Mouse (Mus musculus) cerebellum, postnatal 10 days (tissue): ENCODE results near the gene Calm2.

Experiments used
- DNase-seq, 2 experiments: peaks; one replicate each; pipeline ENCODE4 v3.0.0; 2021; ENCODE audit warnings: mixed read lengths in 2 of 2

Gene Calm2

DNA sequence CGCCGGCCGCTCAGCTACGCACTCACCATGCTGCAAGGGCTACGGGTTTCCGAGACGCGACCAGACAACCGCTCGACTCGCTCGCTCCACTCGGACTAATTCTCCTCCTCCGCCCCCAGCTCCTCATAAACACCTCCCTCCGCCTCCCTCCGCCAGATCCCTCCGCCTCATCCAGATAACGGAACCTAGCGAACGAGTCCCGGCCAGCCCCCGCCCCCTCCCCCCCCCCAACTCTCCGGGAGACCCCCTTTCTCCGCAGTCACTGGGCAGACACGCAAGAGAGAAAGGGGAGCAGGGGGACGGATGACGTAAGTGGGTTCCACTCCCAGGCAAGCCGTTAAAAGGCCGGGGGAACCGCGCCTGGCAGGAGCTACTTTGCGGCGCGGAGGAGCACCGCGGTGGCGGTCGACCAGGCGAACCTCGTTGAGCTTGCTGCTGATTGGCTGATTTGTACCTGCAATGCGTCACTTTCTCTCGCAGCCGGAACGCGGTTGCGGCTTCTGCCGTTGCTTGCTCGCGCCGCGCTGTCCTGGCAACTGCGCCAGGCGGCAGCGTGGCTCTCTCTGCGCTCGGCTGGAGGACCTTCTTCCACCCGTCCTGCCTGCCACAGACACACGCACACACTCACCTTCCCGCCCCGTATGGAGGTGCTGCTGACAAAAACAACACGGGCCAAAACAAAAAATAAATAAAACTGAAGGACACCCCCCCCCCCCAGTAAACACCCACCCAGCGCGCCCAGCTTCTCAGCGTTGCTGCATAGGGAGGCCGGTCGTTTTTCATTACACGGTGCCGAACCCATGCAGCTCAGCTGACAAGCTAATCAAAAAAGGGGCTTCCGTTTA is at the start of gene Calm2:
Gene Calm2 (minus strand): TSS at position 169 of the 845 bp plus-strand sequence.
- DNase-seq, result peak; percentile 99

DNA sequence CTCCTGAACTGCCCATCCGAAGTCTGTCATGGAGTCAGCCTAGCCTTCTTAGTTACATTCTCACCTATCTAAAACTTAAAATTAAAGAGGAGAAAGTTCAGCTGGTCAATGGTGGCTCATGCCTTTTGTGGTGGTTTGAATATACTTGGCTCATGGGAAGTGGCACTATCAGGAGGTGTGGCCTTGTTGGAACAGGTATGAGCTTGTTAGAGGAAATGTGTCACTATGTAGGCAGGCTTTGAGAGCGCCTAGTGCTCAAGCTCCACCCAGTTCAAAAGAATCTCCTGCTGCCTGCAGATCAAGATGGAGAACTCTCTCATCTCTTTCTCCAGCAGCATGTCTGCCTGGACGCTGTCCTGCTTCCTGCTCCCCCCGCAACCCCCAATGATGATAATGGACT is 48.8 kb upstream of the Calm2 start:
- DNase-seq, result no peak

DNA sequence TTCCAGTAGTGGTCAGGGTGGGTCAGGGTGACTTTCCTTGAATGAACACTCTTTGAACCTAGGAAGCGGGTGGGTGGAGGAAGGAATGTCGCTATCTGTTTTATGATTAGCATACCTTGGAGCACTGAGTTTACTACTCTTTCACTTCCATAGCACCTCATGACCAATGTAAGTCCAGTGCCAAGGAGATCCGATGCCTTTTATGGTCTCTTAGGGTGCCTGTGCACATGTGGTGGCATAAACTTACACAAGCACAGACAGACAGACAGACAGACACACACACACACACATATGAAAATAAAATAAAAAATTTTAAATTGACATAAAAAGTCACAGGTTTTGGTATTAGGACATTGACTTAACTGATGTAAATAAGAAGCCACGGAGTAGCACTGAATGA is 47.6 kb upstream of the Calm2 start:
- DNase-seq, result no peak

DNA sequence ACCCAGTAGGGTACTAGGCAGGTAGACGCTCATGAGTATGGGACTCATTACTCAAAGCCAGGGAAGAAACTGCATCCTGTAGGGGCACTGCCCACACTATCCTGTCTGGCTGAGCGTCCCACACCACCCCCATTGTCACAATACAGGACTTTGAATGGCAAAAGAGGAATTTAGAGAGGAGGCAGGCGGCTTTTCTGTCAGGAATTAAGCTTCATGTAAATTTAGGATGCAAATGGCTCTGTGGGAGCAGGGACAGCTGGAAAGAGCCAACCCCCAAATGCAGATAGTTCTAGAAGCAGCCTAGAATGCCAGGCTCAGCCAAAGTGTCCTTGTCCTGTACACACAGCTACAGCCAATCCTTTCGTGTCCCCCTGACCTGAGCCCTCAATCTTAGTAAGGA is 45.6 kb upstream of the Calm2 start:
- no peak for DNase-seq

DNA sequence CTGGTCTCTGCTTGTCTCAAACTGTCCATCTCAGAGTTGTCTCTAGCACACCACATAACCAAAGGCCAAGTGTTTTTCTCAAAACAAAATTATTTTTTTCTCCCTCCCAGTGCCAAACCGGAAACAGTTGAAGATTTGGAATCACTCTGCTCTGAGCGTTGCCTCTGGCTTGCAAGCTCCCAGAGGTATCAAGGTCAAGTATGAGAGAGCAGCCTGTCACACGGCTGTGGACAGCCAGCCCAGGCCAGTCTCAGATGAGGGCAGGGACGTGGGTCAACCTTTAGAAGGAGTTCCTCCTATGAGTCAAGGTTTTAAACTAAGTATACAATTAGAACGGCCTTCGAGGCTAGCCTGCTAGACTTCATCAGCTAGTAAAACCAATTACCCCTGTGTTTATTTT is 43.6 kb upstream of the Calm2 start:
- DNase-seq, result no peak

DNA sequence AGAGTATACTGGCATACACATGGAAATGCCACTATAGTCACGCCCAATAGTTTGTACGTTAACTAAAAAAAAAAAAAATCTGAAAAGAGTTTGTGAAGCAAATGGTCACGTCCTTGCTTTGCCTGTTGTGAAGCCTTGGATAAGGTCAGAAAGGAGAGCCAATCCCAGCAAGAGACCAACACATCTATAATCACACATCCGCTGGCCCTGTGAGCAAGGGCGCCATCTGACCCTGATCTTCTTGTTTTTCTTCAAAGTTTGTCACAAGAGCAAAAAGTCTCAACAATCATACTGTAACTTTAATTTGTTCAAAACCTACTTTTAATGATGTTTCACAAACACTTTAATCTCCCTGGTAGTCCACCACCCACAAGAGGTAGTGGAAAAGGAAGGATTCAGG is 39.0 kb upstream of the Calm2 start:
- DNase-seq, result no peak

DNA sequence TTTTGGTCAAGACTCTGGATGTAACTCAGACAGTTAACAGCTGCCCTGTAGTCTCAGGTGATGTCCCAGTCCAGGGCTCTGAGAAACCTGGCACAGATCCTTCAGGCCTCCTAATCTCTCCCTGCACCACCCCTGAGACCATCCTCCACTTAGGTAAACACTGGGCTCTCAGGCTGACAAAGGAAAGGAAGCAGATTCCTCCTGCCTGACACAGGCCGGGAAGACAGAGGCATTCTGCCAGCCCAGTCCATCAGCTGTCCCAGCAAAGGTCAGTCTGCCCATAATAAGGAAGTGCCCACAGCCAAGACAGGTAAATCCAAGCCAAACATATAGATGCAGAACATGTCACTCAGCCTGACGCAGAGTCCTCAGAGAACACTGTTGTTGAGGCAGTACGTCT is 36.1 kb upstream of the Calm2 start:
- no peak for DNase-seq

DNA sequence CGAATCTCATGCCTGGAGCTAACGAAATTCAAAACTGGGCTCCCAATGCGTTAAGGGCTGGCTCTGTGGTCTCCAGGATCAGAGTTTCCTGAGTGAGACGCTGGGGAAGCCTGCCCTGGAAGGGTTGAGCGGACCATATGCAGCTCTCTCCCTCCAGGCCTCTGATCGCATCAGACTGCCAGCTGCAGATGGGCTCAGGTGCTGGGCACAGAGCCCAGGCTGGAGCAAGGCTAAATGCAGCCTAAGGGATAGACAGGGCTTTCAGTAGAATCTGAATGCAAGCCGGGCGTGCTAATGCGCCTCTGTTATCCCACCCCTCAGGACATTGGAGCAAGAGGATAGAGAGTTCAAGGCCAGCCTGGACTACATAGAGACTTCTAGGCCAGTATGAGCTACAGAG is 31.8 kb upstream of the Calm2 start:
- DNase-seq, result peak; percentile 88 to 94

DNA sequence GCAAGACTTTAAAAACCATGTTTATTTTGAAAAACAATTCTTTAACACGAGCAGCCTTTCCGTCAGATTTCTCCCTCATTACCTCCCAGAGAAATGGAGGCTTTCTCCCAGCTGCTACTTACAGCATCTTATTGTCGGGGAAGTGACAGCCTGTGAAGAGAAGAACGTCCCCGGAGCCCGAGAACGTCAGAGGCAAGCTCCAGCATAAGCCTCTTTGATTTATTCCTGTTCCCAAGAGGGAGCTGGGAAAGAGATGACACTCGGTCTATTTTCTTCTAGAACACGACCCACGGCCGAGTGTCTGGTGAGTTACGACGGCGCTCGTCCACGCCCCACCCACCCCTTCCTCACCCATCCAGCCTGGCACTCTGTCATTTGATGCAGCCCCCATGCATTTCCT is 30.9 kb upstream of the Calm2 start:
- no peak for DNase-seq

DNA sequence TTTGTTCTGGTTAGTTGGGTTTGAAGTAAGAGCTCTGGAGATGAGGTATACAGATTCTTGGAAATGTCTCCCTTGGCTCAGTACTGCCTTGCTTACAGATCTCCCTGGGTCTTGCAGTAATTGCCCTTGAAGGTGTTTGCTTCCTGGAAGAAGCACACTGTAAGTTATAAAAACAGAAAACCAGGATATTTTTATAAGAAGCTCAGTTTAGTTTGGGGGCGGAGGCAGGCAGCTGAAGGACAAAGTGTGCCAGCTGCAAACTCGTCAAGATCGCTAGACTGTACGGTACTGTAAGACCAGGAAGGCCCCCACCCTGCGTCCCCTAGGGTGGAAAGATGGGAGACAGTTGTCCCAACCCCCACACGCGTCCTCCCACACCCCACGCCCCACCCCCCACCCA is 28.6 kb upstream of the Calm2 start:
- no peak for DNase-seq

DNA sequence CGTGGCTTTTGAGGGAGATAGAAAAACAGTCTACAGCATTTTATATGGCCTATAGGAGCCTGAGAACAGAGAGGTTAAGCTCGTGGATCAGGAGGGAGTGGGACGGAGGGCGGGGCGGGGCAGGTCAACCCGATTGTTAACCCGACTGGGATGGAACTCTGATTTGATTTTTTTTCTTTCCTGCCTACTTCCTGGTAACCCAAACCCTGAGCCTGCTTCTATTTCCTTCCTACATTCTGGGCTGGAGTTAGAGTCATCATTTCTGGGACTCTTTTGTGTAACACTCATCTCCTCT is 27.7 kb upstream of the Calm2 start:
- DNase-seq, result no peak

DNA sequence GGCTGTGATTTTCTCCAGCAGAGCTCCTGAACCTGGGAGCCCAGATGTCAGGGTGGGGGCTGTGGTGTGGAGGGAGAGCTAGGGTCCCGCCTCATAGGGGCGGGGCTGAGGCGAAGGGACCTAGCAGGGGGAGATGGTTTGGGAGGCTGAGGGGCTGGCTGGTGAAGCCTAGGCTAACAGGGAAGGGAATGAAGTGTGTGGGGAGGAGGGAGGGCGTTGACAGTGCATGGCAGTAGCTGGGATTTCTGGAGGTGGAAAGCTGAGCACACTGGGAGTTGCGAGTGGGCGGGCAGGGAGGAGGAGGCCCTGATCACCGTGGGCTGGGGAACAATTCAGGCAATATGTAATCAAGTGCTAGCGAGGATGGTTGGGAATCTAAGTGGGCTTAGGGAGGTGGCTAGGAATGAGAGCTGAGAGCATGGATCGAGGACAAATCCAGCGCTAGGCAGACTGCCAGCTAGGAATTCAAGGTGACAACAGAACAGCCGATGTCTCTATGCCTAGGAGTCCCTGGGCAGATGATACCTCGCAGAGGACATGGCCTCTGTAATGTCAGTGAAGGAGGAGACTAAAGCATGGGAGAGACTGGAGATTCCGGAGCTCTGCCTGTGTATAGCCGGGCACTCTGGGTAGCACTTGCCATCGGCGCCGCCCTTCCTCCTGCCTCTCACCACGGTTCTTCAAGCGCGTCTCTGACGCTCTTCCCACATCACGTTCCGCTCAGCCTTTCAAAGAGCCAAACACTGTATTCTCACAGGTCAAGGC is 27.2 kb upstream of the Calm2 start:
- peak; percentile 72 to 83 for DNase-seq

DNA sequence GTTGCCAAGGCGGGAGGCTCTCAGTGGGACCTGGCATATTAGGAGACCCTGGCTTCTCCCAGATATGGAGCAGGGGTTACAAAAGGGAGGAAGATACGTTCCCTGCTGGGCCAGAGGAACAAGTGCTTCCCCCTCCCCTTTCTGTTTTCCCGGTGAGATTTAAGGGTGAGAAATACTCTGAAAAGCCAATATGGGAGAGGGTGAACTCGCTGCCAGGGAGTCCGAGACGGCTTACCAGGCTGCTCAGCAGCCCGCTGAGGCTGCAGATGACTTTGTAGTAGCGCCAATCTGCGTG is 26.7 kb upstream of the Calm2 start:
- DNase-seq, result no peak

DNA sequence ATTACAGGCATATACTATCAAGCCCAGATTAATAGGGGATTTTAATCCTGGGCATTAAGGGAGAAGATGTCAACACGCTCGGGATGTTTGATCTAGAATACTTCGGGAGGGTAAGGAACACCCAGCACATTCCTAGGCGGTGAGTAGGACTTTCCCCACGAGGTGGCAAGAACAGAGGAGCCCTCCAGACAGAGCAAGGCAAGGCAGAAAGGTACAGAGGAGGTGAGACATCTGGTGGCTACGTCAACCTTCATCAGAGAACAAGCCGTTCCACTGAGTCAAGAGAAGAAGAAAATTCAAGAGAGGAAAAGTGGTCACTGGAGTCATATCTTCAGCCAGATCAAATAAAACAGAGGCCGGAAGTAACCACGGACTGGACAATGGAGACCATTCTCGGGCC is 26.1 kb upstream of the Calm2 start:
- DNase-seq, result peak in 1 of 2 experiments; percentile 13

DNA sequence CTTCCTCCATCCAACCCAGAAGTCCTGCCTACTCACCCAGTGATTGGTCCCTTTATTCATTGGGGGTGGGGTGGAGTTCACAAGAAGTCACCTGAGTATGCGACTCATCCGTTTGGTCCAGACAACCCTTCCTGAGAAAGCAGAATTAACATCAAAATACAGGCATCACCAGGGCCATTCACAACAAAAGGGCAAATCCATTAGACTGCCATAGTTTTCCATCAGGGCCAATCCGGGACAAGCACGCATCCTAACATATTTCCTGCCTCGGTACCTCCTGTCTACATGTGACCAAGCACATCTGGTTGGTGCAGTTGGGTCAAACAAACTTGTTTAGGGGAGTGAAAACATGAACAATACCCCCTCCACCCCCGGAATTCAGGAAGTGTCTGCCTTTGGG is 24.9 kb upstream of the Calm2 start:
- no peak for DNase-seq

DNA sequence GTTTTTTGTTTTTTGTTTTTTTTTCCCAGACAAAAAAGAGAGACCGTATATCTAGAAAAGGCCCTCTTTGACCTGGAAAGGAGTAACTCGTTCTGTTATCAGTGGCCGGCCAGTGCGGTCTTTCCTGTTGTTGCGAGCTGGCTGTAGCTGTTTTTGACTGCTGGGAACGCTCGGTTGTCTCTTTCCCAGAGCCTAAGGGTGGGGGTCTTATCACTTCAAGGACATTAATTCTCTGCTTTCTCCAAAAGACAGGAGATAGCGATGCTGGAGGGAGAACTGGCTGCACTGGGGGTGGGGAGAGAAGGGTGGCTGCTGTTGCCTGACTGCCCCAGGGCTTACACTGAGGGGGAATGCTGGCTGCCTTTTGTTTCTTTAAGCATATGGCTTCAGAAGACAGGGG is 24.1 kb upstream of the Calm2 start:
- no peak for DNase-seq

DNA sequence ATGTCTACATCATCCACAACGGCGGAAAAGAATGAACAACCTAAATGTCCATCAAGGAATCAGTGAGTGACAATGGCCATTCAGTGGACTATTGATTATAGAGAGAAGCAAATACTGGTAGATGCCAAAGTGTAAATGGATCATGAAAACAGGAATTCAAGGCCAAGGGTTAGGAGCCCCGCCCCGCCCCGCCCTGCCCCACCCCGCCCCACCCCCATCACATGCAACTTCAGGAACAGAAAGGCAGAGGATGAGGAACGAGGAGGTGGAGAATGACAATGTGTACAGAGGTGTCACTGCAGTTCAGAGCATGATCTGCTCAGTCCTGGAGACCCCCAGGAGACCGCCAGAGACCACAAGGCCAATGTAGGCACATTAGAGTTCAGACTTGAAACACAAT is 23.5 kb upstream of the Calm2 start:
- no peak for DNase-seq

DNA sequence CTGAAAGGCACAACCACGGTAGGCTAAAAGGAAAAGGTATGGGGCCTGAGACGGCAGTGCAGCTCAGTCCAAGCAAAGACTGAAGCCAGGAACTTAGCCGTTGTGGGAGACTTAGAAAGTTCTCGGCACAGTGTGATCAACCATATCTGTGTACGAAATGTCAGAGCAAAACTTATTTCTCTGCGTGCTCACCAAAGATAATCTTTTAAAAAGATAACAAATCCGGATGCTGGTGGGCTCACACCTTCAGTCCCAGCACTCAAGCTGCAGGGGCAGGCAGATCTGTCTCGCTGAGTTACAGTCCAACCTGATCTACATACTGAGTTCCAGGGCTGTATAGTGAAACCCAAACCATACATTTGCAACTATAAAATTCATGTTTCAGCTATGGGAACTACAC is 22.7 kb upstream of the Calm2 start:
- no peak for DNase-seq

DNA sequence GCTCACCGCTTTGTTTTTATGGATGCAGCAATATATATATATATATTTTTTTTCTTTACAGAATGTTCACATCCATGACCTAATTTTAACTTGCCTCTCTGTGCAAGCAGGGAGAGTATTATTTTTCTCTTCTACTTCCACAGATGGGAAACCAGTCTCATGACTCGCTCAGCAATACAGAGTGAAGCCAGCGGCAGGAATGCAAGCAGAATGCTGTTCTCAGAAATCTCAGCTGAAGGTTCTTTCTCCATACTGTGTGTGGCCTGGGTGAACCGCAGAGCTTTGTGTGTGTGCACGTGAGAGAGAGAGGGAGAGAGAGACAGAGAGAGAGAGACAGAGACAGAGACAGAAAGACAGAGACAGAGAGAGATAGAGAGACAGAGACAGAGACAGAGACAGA is 21.9 kb upstream of the Calm2 start:
- DNase-seq, result no peak

DNA sequence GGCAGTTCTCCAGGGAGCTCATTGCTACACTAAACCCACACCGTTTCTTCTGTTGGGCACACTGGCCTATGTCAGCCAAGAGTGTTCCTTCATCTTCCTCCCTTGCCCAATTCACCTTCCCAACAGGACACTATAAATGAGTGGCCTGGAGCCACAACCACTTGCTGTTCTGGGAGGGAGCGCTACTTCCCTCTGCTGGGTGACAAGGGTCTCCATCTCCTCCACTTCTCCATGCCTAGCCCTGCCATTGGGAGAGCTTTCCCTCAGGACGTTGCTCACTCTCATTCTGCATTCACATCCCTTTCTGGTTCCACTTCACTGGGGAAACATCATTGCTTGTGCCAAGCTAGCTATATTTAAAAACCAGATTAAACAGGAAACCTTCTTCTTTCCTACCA is 14.8 kb upstream of the Calm2 start:
- DNase-seq, result no peak

DNA sequence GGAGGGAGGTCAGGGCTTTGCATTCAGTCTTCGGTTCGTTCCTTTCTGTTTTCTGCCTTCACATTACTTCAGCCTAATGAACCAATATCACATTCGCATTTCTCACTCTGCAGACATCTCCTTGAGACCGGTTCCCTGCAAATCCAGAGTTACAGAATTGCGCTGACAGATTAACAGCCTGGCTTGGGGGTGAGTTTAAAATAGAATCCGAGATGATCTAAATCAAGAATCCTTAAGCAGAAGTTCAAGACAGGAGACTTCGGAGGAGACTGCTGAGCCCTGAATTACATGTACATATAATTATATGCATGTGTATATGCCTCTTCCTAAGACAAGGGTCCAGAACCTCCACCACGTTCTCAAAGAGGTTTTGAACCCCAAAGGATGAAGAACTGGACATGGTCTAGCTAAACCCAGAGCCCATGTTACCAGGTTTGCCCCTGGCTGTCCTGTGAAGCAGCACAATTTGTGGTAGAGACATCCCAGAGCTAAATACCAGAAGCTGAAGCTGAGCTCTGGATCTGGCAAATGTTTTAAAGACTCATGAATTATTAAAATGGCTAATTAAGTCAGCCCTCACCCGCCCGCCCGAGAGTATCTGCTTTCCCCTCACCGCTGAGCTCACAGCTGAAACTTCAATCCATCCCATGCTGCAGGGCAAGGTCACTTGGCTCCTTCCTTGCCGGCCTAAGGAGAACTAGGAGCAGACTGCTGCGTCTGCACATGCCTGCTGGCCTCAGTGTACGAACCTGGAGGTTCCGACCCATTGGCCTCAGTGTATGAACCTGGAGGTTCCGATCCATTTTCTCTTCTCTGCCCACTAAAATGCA is 14.1 kb upstream of the Calm2 start:
- peak; percentile 35 to 45 for DNase-seq

DNA sequence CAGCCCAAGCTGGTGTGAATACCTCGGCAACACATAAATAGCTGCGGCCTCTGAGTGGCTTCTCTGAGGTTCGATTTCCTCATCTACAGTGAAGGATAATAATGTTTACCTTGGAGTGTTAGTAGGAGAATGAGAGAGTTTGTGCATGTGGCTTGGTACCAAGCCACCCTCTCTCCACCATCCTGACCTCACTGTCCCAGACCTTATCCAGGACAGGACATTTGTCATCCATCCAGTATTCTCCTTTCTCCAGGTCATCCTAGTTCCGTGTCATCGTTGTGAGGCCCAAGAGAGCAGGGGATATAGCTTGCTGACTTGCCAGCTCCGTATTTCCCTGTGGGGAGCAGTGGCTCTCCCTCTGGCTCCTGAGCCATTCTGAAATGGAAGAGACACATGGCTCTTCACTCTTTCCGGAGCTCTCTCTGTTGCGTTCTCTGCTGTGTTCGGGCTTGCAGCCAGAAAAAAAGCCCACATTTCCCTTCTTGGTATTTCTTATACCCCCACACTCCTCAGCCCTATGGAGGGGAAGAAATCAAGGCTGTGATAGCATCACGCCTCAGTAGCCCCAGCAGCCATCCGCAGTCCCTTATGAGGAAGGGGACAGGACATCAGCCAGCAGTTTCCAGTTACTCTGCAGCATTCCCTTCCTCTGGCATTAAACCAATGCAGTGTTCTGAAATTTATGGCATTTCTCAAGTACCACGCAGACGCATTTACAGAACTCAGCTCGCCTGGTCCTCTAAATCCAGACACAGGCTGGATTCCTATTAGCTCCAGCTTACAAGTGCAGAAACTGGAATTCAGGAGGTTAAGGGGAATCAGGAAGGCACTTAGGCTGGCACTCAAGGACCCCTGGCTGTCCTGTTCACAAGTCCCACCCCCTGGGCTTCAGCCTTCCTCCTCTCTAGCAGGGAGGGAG is 13.3 kb upstream of the Calm2 start:
- peak; percentile 62 to 71 for DNase-seq
